Mouse (Mus musculus): Measurements from ENCODE around the gene Nos1ap.

DNA sequence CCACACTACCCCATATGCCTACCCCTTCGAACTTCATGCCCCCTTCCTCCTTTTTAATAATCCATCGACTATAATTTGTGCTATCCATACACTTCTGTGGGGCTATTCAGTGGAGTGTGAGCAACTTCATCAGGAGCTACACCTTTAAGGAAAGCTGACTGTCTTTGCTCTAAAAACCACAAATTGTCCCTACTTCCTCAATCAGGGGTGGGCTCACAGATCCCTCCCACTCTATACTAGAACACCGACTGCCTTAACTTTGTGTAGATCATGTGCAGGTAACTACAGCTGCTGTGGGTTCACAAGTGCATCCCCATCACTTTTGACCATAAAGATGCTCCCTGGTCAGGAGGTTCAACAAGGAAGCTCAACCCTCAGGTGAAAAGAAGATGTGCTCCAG is 249.7 kb downstream of the Nos1ap start:
- TF ChIP-seq CTCF (IDR thresholded peaks at IDR 0.05; ENCODE audit: low read depth) (no peak), EP300 (optimal IDR thresholded peaks at IDR 0.05) (no peak)
